Mouse (Mus musculus) embryo, embryonic 11 days (tissue): ENCODE measurements around the gene Mia2.
A peak's percentile ranks its signal among the peaks of the same experiment; 100 is the strongest.

ENCODE experiments used
- DNase-seq: peaks from one replicate; pipeline ENCODE4 v3.0.0-alpha.2; 2015

Mia2 gene

GRCm38 (mm10) chr12:59105914-59106313 is 10.3 kb downstream of the Mia2 start:
- no peak for DNase-seq

GRCm38 (mm10) chr12:59106491-59106890 is 10.9 kb downstream of the Mia2 start:
- no peak for DNase-seq

GRCm38 (mm10) chr12:59107926-59108325 is 12.3 kb downstream of the Mia2 start:
- no peak for DNase-seq

- DNase-seq = no peak
Observed at GRCm38 (mm10) chr12:59117184-59117583, 21.6 kb downstream of the Mia2 start.

GRCm38 (mm10) chr12:59125426-59125825 is 29.8 kb downstream of the Mia2 start:
- no peak for DNase-seq

- DNase-seq = no peak
Observed at GRCm38 (mm10) chr12:59128501-59128900, 32.9 kb downstream of the Mia2 start.

DNA sequence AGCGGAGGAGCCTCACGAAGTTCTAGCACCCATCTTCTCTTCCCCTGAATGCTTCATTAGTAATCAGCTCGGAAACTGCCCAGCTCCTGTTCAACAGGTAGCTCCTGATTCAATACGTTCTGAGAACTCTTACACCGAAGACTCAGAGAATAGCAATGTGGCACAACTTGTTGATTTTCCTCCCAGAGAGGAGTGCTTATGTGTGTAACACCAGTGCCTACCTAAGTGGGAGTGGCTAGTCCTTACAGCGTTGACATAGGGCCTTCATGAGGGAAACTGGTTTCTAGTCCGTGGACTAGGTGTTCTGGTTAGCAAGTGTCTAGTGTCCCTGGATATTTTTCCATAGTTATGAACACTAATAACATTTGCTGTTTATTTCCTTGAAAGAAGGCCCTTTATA is 33.4 kb downstream of the Mia2 start:
- peak; percentile 19 for DNase-seq

GRCm38 (mm10) chr12:59129592-59129991 is 34.0 kb downstream of the Mia2 start:
- DNase-seq = peak; percentile 74

DNA sequence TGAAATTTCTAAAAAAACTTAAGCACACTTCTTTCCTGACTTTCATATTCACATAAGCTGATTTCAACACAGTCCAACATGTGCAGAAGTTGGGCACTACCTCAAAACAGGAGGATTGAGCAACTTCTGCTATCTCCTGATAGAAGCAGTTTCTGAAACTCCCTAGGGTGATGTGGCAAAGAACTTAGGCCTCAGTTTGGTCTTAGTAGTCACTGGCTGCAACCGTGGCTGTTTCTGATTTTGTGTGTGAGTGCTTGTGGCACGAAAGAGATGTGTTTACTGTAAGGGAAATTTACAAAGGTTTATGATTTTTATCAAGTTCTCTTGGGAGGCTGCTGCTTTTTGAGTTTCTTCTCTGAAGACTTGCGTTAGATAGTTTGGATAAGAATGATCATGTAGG is 34.6 kb downstream of the Mia2 start:
- DNase-seq = peak; percentile 44

DNA sequence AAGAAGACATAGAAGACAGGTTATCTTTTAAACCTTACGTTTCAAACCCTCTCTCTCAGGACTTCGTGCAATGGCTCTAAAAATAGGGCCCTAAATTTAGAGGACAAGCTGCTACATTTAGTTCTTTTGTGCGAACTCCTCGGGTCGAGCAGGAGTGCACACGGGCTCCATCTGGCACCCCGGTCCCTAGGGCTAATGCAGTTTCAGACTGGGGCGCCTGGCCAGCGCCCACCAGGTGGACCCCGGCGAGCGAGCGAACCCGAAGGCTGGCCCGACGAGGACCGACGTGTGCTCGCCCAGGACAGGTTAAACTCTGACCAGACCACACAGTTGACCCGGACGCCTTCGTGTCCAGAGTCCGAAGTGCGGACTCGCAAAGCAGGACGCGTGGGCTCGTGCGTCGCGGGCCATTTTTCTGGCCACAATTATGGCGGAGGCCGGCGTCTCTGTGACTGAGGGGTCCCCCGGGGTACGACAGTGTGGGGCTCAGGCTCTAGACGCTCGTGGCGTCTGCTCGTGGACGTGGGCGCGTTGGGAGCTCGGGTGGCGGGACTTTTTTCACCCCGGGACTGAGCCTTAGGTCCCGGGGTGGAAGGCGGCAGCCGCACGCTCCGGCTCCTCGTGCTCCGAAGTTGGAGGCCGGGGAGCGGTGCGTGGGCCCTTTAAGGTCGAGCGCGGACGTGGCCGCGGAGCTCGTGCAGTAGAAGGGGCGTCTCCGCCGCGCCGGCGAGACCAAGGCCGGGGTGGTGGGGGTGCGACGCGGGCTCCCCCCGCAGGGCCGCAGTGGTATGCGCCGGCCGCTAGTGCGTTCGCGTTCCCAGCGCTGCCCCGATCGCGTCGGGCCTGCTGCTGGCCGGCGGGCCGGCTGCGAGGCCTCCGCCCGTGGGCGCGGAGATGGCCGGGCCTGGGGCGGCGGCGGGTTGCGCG is 35.3 kb downstream of the Mia2 start:
- DNase-seq = peak; percentile 94

DNA sequence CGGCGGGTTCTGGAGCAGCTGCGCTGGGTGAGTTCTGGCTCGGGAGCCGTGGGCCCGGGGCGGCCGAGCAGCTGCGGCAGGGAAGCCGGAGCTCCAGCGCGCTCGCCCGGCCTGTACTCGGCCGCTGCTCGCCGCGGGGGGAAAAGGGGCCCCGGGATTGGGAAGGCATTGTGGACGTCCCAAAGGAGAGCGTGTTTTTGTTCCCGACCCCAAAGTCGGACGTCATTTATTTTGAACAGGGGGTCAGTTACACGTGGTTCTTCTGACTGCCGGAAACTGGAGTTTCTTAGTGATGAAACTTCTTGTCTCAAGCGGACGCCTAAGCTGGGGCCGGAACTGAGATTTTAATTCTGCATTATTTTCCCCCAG is 36.0 kb downstream of the Mia2 start:
- peak; percentile 83 for DNase-seq

GRCm38 (mm10) chr12:59132462-59132861 is 36.9 kb downstream of the Mia2 start:
- DNase-seq = no peak

DNA sequence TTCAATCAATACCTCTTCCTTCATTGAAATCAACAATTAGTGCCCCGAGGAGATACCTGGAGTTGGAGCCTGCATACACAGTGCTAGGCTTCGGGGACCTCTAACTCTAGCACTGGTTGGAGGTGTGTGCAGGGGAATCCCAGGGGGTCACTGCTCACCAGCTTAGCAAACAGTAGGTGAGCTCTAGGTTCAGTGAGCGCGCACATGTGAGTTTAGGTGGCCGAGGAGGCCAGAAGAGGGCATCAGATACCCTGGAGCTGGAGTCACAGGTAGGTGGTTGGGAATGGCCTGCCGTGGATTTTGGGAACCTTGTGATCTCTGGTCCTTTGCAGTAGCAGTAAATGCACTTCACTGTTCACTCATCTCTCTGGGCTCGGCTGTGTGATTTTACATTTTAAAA is 37.3 kb downstream of the Mia2 start:
- no peak for DNase-seq

GRCm38 (mm10) chr12:59133437-59133999 is 37.9 kb downstream of the Mia2 start:
- DNase-seq = no peak

GRCm38 (mm10) chr12:59135096-59135495 is 39.5 kb downstream of the Mia2 start:
- DNase-seq = no peak

- no peak for DNase-seq
Observed at GRCm38 (mm10) chr12:59135533-59136300, 40.1 kb downstream of the Mia2 start.

DNA sequence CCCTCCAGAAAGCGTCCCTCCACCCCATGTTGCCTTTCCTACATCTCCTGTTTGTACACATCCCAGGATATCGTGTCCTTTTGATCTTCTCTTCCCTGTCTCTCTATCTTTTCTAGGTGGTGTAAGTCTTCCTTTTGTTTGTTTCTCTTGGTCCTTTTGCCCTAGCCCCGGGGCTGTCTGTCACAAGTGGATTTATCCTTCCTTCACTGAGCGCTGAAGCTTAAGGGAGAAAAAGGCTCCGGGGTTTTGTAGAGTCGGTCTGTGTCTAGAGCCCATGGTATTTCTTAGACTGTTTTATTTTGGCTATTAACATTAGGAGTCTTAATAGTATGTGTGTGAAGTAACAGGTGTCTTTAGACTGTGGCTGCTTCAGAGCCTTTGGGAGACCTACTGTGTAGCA is 41.4 kb downstream of the Mia2 start:
- DNase-seq = no peak

DNA sequence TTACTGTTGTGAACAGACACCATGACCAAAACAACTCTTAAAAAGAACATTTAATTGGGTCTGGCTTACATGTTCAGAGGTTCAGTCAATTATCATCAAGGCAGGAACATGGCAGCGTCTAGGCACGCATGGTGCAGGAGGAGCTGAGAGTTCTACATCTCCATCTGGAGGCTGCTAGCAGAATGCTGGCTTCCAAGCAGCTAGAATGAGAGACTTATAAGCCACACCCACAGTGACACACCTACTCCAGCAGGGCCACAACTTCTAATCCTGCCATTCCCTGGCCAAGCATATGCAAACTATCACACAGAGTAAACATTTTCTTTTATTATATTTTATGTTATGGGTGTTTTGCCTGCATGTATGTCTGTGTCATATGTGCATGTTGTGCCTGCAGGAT is 43.8 kb downstream of the Mia2 start:
- DNase-seq = no peak

DNA sequence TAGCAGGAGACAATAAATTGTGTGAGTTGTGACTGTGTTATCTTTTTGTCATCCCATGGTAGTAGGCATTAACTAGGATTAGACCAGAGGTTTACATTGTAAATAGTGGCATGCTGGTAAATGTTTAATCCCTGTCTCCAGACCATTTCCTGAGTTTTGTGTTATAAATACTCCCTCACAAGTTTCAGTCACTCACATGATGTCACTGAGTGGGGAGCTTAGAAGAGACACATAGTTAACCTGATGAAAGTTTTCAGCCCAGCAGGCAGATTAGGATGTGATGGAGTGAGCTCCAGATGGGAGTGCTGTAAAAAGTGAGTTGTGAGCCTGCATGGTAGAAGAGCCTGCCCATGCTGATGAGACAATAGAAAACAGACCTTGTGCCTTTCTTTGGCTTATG is 49.5 kb downstream of the Mia2 start:
- no peak for DNase-seq

DNA sequence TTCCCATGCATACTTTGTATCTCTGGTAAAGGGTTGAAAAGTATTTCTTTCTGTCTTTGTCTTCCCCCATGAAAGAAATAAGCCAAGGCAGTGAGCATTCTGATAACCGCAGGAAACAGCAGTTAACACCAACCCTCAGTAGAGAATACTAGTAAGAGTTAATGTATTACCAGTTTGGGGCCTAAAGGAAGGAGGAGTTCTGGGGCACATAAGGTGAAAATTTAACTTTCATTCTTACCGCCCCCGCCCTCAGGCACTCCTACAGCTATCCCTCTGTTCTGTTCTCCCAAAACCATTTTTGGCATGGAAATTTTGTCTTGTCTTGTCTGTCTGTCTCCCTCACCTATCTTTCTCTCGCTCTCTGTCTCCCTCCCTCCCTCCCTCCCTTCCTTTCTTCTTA is 54.1 kb downstream of the Mia2 start:
- no peak for DNase-seq

DNA sequence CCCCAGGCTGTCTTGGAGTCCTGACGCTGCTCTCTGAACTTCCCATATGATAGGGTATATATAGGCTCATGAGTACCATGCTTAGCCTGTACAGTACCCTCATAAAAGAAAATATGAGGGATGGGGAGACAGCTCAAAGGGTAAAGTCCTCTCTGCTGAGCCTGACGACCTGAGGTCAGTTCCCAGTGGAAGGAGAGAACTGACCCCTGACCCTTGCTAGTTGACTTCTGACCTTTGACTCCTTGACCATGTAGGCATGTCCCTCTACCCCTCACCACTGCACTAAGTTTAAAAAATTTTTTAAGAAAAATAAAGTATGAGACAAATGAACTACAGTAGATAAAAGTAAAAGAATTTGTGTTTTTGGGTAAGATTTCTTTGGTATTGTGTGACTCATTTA is 65.5 kb downstream of the Mia2 start:
- DNase-seq = no peak

DNA sequence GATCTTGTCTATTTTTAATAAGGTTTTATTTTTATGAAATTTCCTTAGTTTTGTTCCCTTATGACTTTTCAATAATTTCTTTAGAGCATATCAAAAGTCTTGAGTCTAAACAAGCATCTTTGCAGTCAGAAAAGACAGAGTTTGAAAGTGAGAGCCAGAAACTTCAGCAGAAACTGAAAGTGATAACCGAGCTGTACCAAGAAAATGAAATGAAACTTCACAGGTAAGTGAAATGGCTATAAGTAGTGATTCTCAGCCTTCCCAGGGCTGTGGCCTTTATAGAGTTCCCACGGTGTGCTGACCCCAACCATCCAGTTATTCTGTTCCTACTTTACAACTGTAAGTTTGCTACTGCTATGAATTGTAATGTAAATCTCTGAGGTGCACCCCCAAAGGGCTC is 67.2 kb downstream of the Mia2 start:
- no peak for DNase-seq

- DNase-seq = no peak
Observed at GRCm38 (mm10) chr12:59164522-59164921, 68.9 kb downstream of the Mia2 start.

DNA sequence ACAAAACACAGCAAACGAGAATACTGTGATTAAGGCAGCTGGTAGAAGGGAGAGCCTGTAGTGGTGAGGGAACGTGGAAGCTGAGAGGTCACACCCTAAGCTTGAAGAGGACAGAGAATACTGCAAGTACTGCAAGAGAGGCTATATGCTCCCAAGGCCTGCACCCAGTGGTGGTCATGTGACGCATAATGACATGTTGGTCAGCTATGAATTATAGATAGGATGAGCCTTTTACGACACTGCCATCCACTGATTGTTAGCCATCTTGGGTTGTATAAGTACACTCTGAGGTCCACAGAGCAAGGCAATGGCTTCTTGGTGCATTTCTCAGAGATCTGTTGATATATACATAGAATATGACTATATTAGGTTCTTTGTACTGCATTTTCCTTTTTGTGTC is 71.0 kb downstream of the Mia2 start:
- DNase-seq = no peak
